Mouse (Mus musculus) brain, embryonic 18.5 days (tissue): ENCODE measurements around the gene Slf1.
"Not testable (repeated sequence)": the region's sequence is repeated elsewhere in the genome, so short reads cannot be mapped to it uniquely, and the experiment has no call there.

Experiments used
- DNase-seq: peaks from one replicate; pipeline ENCODE4 v3.0.0-alpha.2; 2012; ENCODE audit warnings: low read depth, low spot score

Slf1 gene

DNA sequence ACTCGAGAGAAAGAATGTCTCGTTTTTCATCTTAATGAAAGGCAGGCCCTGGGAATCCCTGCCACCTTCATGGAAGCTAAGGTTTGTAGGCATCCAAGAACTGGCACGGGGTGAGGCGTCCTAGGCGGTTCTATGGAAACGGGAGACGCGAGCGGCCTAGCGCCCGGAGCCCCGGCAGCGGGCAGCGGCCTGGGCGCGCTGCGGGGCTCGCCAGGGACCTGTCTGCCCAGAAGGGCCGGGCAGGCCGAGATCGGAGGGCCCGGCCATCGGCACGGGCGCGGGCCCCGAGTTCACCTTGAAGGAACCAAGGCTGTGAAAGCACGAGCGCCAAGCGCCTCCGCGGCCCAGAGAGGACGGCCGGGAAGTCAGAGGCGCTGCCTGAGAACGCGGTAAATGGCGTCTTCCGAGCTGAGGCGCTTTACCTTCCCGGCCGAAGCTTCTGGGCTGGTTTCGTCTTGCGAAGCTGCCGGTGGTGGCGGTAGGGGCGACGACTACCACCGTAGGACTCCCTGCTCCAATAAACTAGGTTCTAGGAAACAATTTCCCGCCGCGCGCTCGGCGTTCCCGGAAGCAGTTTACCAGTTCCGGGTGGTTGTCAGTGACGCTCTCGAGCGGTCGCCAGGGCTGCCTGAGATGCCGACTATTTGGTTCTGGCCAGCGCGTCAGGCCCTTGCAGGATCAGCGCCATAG lies at the start of gene Slf1, which contains the start of gene 2210408I21Rik:
Slf1 (minus strand) TSS at position 543 of the 690 bp plus-strand sequence.
2210408I21Rik (plus strand) TSS at position 610 of the 690 bp plus-strand sequence.
- DNase-seq = peak; percentile 79

DNA sequence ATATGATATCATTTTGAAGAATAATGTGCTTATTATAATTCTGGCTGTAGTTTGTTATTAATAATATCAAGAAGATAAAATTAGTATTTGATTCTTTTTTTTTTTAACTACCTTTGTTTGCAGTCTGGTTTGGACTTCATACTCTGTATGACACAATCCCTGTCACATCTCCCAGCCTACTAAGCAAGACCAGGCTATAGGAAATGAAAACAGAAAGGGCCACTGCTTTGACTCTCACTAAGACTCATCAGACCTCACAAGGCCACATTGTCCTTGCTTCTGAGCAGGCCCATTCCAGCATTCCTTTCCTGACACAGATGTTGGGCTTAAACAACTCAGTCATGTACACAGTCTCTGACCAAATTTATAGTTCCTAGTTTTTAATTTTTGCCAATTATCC lies 42.7 kb upstream of the Slf1 start:
- no peak for DNase-seq

DNA sequence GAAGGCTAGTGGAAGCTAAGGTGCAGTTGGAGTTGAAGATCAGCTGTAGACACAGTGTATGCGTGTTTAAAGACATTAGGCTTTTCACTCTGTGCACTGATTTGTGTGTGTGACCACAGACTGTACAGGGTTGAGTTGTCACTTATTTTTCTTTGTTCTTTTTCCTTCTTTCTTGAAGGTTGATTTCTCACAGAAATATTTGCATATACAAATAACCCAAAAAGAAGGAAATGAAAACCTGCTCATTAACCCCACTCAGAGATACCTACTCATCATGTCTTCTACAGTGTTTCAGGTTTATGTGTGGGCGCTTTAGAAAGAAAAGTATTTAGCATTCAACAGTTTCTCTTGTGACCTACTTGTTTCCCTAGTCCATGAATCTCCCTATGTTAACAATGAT lies 5.6 kb upstream of the Slf1 start:
- no peak for DNase-seq

DNA sequence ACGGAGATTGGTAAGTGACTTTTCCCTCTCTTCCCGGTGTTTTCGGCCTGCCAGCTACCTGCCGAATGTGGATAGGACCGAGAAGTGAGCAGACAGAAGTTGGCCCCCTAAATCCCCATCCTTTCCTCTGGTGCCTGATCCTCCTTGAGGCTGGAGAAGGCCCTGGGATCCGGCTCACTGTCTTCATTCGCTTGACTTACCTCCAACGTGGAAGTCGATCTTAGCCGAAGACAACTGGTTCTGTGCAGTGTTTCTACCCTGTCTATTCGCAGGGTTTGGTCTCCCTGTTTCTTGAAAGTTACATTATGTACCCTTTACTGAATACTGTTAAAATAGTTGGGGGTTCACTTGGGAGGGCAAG lies 328 bp upstream of the Slf1 start:
- no peak for DNase-seq

DNA sequence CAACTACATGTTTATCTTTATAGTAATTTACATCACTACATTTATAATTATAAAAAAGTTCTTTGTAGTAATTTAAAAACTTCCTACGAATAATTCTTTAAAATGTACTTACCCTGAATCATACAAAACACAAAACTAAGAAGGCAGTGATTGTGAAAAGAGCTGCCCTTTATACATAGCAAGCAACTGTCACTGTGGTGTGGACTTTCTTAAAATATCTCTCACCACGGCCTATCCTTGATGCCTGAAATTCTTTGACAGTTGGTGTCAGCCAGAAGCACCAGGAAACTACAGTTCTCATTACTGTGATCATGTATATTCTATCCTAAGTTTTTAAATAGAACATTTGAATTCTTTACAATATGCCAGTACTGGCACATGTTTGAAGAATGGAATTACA lies 4.1 kb downstream of the Slf1 start:
- no peak for DNase-seq

DNA sequence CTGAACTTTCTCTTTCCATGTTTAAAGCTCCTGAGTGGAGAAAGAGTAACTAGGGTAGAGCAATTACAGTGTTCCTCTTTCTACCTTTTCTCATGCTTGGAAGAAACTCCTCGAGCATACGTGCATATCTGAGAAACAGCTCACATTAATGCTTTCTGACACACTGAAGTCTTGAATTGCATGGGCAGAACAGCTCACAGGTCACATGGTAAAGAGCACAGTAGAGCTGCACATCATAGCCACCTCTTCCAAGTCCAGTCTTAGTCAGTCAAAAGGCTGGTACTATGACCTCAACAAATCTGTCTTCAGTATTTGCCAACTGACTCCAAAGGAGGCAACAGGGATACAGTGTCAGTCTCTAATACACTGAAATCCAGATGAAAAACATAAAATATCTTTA lies 7.0 kb downstream of the Slf1 start:
- DNase-seq = no peak

DNA sequence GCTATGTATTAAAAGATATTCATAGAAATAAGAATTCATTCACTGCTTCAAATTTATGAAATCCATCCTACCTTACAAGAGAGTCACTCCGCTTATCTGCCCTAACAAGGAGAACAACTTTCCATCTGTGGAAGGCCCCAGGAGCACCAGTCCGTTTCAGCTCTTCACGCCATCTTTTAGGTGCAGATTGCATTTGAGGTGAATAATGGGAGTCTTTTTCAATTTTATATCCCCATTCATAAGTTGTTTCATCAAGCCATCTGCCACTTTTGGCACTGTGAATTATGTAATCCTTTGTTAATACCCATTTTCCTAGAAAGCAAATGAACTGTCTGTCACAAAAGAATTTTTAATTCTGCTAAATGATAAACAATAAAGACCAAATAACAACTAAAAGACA lies 10.1 kb downstream of the Slf1 start:
- no peak for DNase-seq

DNA sequence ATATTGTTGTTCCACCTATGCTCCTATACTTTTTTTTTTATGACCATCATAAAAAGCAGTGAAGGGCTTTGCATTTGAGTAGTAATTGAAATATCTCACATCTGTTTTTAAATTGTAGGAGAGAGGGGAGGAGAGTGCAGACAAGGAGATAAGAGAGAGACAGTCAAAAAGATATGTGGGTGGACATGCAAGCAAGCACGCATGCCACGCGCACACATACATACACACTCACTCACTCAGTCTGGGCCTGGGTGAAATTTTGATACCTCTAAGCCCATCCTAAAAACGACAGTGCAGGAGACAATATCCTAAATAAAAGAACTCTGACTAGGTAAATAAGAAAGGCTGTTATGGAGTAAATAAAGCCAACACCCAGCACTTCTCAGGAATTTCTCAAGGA lies 16.6 kb downstream of the Slf1 start:
- no peak for DNase-seq

DNA sequence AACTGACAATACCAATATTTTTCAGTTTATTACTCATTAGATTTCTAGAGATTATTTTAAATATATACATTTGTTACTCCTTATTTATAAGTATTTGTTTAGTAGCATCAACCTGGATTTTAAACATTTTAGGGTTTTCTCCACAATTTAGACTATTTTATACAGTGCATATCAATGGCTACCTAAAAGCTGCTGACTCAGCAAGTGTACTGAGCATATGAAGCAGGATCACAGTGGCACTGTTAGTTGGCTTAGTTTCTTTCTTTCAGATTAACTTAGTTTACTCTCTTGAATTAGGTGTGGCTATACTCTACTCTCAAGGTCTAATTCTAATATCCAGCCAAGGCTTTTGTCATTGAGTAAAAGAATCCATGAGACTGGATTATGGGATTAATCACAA lies 27.5 kb downstream of the Slf1 start:
- no peak for DNase-seq

DNA sequence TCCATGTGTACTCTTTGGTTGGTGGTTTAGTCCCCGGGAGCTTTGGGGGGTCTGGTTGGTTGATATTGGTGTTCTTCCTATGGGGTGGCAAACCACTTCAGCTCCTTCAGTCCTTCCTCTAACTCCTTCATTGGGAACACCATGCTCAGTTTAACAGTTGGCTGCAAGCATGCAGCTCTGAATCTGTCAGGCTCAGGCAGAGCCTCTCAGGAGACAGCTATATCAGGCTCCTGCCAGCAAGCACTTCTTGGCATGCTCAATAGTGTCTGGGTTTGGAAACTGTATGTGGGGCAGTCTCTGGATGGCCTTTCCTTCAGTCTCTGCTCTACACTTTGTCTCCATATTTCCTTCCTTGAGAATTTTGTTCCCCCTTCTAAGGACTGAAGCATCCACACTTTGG lies 42.4 kb downstream of the Slf1 start:
- DNase-seq = not testable (repeated sequence)

DNA sequence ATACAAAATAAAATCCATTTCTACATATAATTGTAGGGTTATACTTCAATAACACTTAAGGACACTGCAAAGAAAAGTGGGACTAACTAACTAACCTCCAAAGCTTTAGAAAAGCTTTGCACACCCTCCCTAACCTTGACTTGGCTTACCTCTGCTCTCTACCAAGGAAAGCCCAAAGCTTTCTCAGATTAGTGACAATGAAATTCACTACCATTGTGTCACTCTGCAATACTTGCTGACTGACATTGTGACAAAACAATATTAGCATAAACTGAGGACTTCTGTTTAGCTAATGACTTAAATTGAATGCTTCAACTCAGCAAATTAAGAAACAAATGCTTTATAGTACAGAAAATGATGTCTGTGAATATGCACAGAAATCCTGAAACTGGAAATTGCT lies 63.2 kb downstream of the Slf1 start:
- DNase-seq = no peak

DNA sequence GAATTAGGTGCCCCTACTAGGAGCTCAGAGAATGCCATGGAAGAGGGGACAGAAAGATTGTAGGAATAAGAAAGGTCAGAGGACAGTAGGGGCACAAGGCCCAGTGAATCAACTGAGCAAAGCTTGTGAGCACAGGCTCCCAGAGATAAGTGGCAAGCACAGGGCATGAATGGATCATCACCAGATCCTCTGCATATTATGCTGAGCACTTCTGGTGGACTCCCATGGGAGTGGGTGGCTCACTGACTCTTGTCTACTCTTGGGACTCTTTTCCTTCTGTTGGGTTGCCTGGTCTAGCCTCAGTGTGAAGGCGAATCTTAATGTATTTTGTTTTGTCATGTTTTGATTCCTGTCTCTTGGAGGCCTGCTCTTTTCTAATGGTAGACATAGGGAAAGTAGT lies 66.4 kb downstream of the Slf1 start:
- no peak for DNase-seq

DNA sequence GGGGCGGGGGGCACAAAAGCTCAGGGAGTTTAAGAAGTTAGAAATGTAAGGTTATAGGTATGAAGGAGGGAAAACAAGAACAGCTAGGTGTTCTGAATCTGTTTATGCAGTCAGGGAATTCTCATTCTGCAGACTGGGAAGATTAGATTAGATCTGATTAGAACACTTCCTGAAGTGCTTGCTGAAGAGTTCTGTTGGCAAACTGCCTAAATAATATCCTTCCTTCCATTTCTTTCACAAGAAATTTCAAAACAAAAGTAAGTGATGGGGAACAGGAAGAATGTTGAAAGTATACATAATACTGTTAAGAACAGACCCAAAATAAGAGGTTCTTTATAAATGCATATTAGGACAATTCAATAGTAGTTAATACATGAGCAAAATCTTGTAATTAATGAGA lies 72.1 kb downstream of the Slf1 start:
- no peak for DNase-seq

DNA sequence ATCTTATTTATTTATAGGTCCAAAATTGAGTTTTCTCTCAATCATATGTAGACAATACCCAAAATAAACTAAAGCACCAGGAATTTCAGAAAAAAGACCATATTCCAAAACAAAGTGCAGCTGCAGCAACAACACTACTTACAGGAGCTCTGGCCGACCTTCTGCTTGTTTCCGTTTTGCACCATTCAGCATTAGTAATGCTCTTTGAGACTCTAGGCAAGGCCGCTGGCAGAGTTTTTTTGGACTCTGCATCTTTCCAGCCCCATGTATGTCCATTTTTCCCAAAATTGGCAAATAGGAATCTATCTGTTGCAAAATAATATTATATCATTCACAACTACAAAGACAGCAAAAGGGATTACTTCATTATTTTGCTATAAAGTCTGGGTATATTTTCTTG lies 85.5 kb downstream of the Slf1 start:
- no peak for DNase-seq

DNA sequence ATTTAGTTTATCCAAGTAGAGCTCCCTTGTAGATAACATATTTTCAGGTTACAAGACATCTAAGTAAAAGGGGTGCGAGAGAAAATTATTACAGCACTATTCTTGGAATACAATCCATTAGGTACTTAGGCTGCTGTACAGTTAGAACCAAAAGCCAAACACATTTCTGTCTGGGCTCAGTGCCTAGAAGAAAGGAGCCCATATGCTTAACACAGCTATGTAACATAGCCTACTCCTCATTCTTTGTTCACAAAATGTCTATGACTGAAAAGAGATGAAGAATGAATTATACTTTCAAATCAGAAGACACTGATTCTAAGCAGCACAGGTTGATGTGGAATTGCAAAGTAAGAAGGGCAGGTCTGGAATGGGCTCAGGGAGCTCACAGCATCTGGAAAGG lies 86.8 kb downstream of the Slf1 start:
- DNase-seq = peak; percentile 70

DNA sequence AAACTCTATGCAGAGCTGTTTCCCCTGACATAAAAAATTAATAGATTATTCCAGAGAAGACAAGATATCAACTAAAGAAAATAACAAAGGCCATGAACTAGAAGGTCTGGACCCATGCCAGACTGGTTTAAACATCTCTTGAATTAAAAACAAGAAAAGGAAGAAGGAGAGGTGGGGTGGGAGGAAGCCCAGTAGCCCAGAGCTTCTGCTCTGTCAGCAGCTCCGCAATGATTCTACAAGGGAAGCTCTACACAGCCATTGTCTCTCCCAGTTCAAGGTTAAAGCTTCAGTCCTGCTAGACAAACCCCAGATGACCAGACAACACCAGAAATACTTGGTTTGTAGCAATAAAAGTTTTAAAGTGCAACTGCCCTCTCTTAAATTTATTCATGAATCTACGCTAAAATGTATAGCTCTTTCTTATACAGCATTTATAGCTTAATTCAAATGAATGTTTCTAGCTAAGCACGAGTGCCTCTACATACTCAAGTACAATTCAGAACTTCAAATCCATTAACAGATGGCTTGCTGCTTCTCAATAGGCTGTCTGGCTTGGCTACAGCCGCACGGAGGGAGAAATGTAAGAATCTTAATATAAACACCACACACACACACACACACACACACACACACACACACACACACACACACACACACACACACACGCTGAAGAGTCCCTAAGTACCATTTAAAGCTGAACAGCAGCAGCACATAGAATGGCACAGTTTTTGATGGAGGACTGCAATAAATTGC lies 87.9 kb downstream of the Slf1 start:
- DNase-seq = no peak

DNA sequence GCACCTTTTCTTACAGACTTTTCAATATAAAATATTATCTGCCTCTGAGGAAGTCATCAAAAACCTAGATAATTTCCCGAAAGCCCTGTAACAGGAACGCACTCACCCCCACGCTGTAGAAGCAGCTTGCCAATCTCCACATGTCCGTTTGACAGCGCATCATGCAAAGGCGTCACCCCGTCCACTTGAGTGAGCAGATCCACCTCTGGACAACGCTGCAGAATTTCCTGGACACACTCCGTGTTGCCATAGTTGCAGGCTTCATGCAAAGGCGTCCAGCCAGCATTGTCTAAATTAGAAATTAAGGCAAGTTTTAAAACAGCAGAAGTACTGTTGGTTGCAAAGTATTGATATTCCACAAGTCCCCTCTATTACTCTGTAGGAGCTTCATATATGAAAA lies 88.9 kb downstream of the Slf1 start:
- DNase-seq = no peak

DNA sequence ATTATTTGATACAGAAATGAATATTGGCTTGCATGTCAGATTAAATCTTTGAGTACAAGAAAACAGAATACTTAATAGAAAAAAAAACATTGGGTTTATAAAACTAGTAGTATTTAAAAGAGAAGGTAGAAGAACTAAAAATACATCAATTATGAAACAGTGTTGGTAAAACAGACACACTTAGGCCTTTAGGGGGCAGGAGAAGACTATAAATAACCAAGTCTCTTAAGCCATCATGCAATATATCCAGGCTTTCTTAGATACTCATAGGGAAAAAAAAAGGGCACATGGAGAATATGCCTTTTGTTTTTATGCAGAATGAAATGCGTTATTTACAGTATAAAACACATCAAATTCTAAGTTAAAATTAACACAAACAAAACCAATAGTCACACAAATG lies 89.9 kb downstream of the Slf1 start:
- no peak for DNase-seq

DNA sequence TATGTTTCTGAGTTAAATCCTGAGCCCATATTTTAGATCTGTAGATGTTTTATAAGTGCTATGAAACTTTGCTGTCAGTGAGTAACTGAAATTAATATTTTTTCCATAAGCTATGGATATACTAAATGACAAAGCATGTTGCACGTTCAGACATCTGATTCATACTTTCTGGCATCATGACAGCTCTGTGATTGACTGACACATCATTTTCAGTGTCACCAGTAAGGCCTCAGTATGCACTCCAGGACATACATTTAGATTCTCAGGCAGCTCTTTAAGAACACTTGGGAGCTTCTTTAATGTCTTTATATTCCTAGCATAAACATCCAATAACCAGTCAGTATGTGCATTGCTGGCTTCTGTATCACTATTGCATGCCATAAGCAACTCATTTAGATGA lies 91.9 kb downstream of the Slf1 start:
- DNase-seq = no peak

DNA sequence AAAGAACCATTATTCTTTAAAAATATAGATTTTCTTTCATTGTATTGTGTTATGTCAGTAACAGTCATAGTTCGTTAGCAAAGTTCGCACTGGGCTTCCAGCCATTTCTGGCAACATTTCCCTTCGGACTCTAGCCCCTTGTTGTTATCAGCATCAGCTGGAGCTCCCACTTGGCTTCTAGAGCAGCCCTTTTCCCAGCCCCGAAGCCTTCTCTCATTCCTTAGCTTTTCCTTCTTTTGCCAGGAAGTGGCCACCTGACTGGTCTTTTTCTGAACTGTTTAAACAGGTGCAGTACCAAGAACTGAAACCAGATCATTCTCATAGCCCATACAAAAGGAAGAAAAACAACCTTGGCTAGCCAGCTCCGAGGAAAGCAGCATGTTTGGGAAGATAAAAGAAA lies 105.7 kb downstream of the Slf1 start:
- DNase-seq = no peak

DNA sequence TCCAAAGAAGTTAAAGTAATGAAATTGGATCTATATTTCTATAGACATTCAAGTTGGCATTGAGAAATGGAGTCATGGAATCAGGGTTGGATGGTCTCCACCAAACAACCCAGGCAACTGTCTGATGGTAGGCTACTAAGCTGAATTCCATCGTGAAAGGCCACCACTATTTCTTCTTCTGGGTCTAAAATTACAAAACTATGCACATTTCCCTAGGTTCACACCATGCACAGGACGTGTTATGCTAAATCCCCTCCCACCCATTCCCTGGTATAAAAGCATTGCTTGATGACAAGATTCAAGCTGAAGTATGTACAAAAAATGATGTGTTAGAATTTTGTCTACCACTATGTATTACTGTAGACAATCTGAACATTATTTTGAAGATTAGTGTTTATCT lies 116.4 kb downstream of the Slf1 start:
- no peak for DNase-seq

DNA sequence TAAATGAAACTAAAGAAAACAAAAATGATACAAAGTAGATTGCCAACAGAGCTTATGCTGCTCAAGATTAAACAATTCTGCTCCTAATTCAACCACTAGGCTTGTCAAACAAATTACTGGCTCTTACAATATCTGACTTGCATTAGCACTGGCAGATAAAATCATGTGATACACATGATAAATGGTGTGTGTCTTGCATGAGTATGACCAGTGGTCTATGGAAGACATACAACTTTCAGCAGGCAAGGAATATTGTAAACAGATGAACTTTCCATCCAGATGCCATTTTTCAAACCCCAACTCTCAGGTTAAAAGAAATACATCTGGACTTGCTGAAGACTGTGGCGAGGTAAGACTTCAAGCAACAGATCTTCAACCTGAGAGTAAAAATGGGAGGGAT lies 131.6 kb downstream of the Slf1 start:
- no peak for DNase-seq

DNA sequence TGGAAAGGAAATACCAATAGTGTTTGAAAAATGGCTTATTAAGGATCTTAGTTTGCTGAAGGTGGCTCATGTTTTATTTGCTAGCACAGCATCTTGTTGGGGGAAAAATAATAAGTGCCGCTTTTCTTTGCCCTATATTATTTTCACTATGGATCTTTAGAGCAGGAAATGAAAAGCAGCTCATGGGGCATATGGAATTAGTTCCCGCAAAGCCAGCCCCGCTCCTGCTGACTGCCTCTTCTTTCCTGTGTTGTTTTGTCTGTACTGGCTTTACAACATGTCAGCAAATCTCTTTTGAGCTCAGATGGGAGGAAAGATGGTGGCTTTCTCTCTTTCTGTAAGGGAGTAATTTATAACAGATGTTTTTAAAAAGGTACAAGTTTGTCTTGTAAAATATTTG lies 132.6 kb downstream of the Slf1 start:
- DNase-seq = no peak
